Mouse (Mus musculus): ENCODE data around the gene Eps15l1.

DNA sequence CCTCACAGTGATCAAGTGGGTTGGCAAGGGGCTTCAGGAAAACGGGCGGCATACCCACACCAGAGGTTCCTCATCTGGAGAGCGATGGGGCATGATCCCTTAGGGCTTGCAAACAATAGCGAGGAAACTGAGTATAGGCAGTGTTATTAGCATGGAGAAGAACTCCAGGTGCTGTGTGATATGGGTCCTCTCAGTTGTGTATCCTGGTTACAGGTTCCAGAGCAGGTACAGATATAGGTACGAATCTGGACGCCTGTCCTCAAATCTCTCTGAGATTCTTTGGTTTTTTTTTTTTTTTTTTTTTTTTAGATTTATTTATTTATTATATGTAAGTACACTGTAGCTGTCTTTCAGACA, 22.7 kb upstream of the Eps15l1 start:
- TF ChIP-seq MAZ (IDR thresholded peaks at IDR 0.05; ENCODE audit: low read depth, low read length) (no peak), ZC3H11A (IDR thresholded peaks at IDR 0.05; ENCODE audit: low read depth, low read length) (no peak), USF1 (IDR thresholded peaks at IDR 0.05; ENCODE audit: low read depth, low read length) (no peak), CHD1 (IDR thresholded peaks at IDR 0.05; ENCODE audit: low read depth, low read length) (no peak), CTCF (IDR thresholded peaks at IDR 0.05 in 2 of 3, conservative IDR thresholded peaks at IDR 0.05 in 1 of 3; ENCODE audit: control insufficient read depth in 1 of 3, insufficient read depth in 1 of 3, low read depth in 2 of 3, low read length in 3 of 3, poor library complexity in 1 of 3, severe bottlenecking in 1 of 3) (no peak), EP300 (IDR thresholded peaks at IDR 0.05; ENCODE audit: low read depth in 1 of 2, low read length in 2 of 2) (no peak), MYC (IDR thresholded peaks at IDR 0.05; ENCODE audit: low read depth, low read length) (no peak), TCF12 (IDR thresholded peaks at IDR 0.05; ENCODE audit: low read depth, low read length) (no peak), CHD2 (IDR thresholded peaks at IDR 0.05; ENCODE audit: low read length) (no peak), POLR2A (IDR thresholded peaks at IDR 0.05; ENCODE audit: control insufficient read depth in 1 of 2, insufficient read depth in 1 of 2, low read depth in 1 of 2, low read length in 2 of 2, poor library complexity in 1 of 2) (no peak), GATA1 (IDR thresholded peaks at IDR 0.05; ENCODE audit: low read depth, low read length) (no peak), ZMIZ1 (IDR thresholded peaks at IDR 0.05; ENCODE audit: low read depth, low read length) (no peak), ZNF384 (IDR thresholded peaks at IDR 0.05; ENCODE audit: low read depth, low read length) (no peak)
